Mouse (Mus musculus) gastrocnemius, postnatal 4 days (tissue): Measurements from ENCODE around the gene Haus5. TPM values are rescaled to one million over a fixed set of nuclear protein-coding genes. Genes with fewer than 3 reads are reported as not detected.

Source experiments
- DNase-seq, 2 experiments: peaks; one replicate each; pipeline ENCODE4 v3.0.0; 2021 to 2022; ENCODE audit warnings: low spot score in 2 of 2, mixed read lengths in 2 of 2
- total RNA-seq, 2 experiments: library from RNA; stranded (reverse); gene quantifications; 2 replicates each; pipeline ENCODE4 v1.2.3; 2021

Gene Haus5
- total RNA-seq, 2 experiments from 2014 or later = 7.1 to 10.4 TPM

- DNase-seq = no peak
Measured at GRCm38 (mm10) chr7:30629013-30629412, 35.8 kb downstream of the Haus5 start.

GRCm38 (mm10) chr7:30626647-30627046 is 38.1 kb downstream of the Haus5 start:
- DNase-seq = no peak

DNA sequence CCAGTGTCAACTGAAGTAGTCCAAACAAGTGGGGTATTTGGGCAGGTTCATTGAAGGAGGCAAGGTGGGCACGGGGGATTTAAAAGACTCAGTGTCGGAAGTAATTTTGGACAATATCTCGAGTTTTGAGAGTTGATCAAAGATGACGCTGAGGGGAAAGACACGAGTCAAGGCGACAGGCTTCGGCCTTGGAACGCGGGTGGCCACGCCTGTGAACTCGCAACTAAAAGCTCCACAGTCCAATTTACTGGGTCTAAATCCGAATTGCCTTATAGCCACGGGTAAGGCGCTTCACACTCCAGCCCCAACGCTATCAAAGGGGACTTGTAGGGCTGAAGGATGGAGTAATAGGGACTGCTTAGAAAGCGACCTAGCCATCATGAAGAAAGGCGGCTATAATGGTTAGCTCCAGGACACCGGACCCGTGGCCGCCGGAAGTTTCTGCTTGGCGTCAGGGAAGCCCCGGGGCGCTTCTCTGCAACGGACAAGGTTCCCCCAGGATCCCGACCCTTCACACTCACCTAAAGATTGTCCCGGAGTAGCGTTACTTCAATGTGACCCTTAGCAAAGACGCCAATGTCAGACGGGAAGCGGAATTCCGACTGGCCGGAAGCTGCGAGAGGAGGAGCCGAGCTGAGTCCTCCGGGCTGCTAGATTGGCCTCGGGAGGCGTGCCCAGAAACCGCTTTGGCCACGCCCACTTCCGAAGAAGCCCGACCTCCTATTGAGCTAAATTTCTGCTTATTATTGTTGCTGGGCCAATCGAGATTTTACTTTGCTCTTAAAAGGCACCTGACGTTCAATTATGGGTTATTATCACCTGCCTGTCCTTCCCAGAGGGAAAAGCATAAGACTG is 39.0 kb downstream of the Haus5 start, which contains the start of gene Cox6b1:
Cox6b1 (minus strand) TSS at position 622 of the 855 bp plus-strand sequence.
- DNase-seq = peak; percentile 74 to 85

DNA sequence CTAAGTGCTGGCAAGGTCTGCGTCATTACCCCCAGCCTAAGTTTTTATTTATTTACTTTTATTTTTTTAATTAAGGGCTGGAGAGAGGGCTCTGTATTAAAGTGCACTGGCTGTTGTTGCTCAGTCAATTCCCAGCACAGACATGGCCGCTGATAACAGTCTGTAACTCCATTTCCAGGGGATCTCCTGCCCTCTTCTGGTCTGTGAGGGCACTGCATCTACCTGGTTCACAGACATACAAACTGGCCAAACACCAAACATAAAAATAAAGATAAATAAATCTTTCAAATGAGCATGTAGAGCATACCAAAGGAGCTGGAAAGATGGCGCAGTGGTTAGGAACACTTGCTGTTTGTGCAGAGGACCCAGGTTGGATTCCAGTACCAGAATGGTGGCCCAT is 45.6 kb downstream of the Haus5 start:
- no peak for DNase-seq

GRCm38 (mm10) chr7:30618658-30619057 is 46.1 kb downstream of the Haus5 start:
- DNase-seq = no peak

- no peak for DNase-seq
Measured at GRCm38 (mm10) chr7:30615049-30615760, 49.6 kb downstream of the Haus5 start.

GRCm38 (mm10) chr7:30614454-30614853 is 50.3 kb downstream of the Haus5 start:
- no peak for DNase-seq

GRCm38 (mm10) chr7:30613529-30614112 is 51.2 kb downstream of the Haus5 start:
- DNase-seq = peak in 1 of 2 experiments; percentile 52

DNA sequence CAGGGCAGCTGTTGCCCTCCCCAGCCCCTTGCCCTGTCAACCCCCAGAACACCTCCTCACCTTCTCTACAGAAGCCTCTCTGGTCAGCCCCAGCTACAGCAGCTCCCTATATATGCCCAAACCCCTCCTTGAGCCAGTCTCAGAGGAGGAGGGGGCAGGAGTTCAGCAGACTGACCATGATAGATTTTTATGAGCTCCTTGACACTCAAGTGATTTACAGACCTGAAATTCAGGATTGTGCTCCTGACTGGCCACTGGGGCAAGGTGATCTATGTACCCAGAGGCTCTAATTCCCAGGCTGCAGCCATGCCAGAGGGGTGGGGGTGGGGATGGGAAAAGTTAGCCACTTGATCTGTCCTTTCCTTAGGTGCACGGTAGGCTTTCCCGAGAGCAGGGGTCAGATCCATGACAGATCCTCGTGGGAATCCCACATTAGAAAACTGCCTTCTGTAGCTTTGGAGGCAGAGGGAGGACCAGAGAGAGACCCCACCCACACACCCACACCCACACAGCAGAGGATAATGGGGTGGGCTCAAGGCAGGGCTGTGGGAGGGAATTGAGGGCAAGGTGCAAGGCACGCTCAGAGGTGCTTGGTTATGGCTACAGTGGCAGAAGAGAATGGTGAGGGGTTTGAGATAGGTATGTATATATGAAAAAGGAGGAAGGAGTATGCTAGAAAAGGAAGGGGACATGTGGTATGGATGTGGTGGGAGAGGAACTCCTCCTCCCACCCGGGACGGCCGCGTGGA is 52.0 kb downstream of the Haus5 start, which contains the start of gene Upk1a:
Upk1a (minus strand) TSS at position 194 of the 749 bp plus-strand sequence.
- no peak for DNase-seq

- DNase-seq = no peak
Measured at GRCm38 (mm10) chr7:30610043-30610442, 54.8 kb downstream of the Haus5 start.

GRCm38 (mm10) chr7:30608476-30608875 is 56.3 kb downstream of the Haus5 start:
- no peak for DNase-seq

- no peak for DNase-seq
Measured at GRCm38 (mm10) chr7:30607706-30608309, 57.0 kb downstream of the Haus5 start.

- DNase-seq = no peak
Measured at GRCm38 (mm10) chr7:30604944-30605343, 59.9 kb downstream of the Haus5 start.

- no peak for DNase-seq
Measured at GRCm38 (mm10) chr7:30604424-30604823, 60.4 kb downstream of the Haus5 start.

Other genes with a start within 250 kb of the Haus5 start
- under 1 TPM in 1 of 2 experiments, not detected in 1; 0.74 TPM for gene Hcst, start 245.1 kb downstream of the Haus5 start, total RNA-seq
- under 1 TPM; 0.56 to 0.67 TPM for gene Nfkbid, start 243.3 kb downstream of the Haus5 start, total RNA-seq
- gene Aplp1, start 219.5 kb downstream of the Haus5 start, total RNA-seq = 1 to 10 TPM; 3.5 to 4.2 TPM
- under 1 TPM; 0.39 to 0.93 TPM for gene Kirrel2, start 207.3 kb downstream of the Haus5 start, total RNA-seq
- gene Nphs1, start 206.7 kb downstream of the Haus5 start, total RNA-seq = not detected
- gene Prodh2, start 171.4 kb downstream of the Haus5 start, total RNA-seq = under 1 TPM in 1 of 2 experiments, not detected in 1; 0.44 TPM
- gene Arhgap33, start 129.9 kb downstream of the Haus5 start, total RNA-seq = 1 to 10 TPM; 9.6 to 9.8 TPM
- 100 to 1,000 TPM; 182 to 186 TPM for gene Hspb6, start 112.8 kb downstream of the Haus5 start, total RNA-seq
- gene Proser3, start 112.7 kb downstream of the Haus5 start, total RNA-seq = 10 to 100 TPM; 10.1 to 10.4 TPM
- 10 to 100 TPM; 17.3 to 18.6 TPM for gene Lin37, start 105.2 kb downstream of the Haus5 start, total RNA-seq
- gene U2af1l4, start 101.7 kb downstream of the Haus5 start, total RNA-seq = 10 to 100 TPM; 55.6 to 62.4 TPM
- gene Gm49396, start 101.7 kb downstream of the Haus5 start, total RNA-seq = 1 to 10 TPM; 2.6 to 2.9 TPM
- gene Psenen, start 101.4 kb downstream of the Haus5 start, total RNA-seq = 100 to 1,000 TPM in 1 of 2 experiments, 10 to 100 TPM in 1; 87.0 to 103 TPM
- 1 to 10 TPM; 1.5 to 1.7 TPM for gene Igflr1, start 99.6 kb downstream of the Haus5 start, total RNA-seq
- gene Kmt2b, start 76.3 kb downstream of the Haus5 start, total RNA-seq = 10 to 100 TPM; 34.0 to 34.2 TPM
- gene Zbtb32, start 66.1 kb downstream of the Haus5 start, total RNA-seq = not detected
- gene Upk1a, start 52.1 kb downstream of the Haus5 start, total RNA-seq = under 1 TPM; 0.32 to 0.67 TPM
- gene Cox6b1, start 38.8 kb downstream of the Haus5 start, total RNA-seq = 1,000 to 10,000 TPM; 1,025 to 1,032 TPM
- not detected for gene Etv2, start 29.1 kb downstream of the Haus5 start, total RNA-seq
- 10 to 100 TPM; 54.6 to 56.2 TPM for gene Rbm42, start 14.7 kb downstream of the Haus5 start, total RNA-seq
- not detected for gene Pmis2, start 6.6 kb upstream of the Haus5 start, total RNA-seq
- gene 2200002J24Rik, start 33.9 kb upstream of the Haus5 start, total RNA-seq = not detected
- gene Atp4a, start 47.2 kb upstream of the Haus5 start, total RNA-seq = not detected
- gene Tmem147, start 64.5 kb upstream of the Haus5 start, total RNA-seq = 100 to 1,000 TPM; 144 to 145 TPM
- not detected for gene Gapdhs, start 78.7 kb upstream of the Haus5 start, total RNA-seq
- gene Sbsn, start 86.5 kb upstream of the Haus5 start, total RNA-seq = 1 to 10 TPM; 4.1 to 4.6 TPM
- gene Dmkn, start 98.8 kb upstream of the Haus5 start, total RNA-seq = 1 to 10 TPM in 1 of 2 experiments, under 1 TPM in 1; 0.86 to 1.2 TPM
- 10 to 100 TPM; 13.2 to 13.9 TPM for gene Krtdap, start 122.9 kb upstream of the Haus5 start, total RNA-seq
- 1 to 10 TPM; 1.8 to 2.5 TPM for gene Ffar2, start 158.8 kb upstream of the Haus5 start, total RNA-seq
- not detected for gene Ffar3, start 191.2 kb upstream of the Haus5 start, total RNA-seq
- gene Ffar1, start 196.6 kb upstream of the Haus5 start, total RNA-seq = not detected
- gene Cd22, start 215.3 kb upstream of the Haus5 start, total RNA-seq = under 1 TPM; 0.54 to 0.81 TPM
- 10 to 100 TPM; 11.8 to 12.3 TPM for gene Mag, start 249.9 kb upstream of the Haus5 start, total RNA-seq